Mouse (Mus musculus): ENCODE measurements around the gene Vmn1r194. TPM values are rescaled to one million over a fixed set of nuclear protein-coding genes. Genes with fewer than 3 reads are reported as not detected.

Vmn1r194 gene
- polyA plus RNA-seq (2014; fragmentation: Illumina TruSeq; extraction: RNeasy Lipid Tissue Mini Kit (QIAGEN cat#74804); ENCODE audit: low read depth, low replicate concordance), result not detected

GRCm38 (mm10) chr13:22243915-22244314, at the start of gene Vmn1r194:
TSS of gene Vmn1r194 (plus strand) at chr13:22244215.

GRCm38 (mm10) chr13:22223060-22223459, 21.0 kb upstream of the Vmn1r194 start, which contains the start of gene Vmn1r193:
TSS of gene Vmn1r193 (minus strand) at chr13:22223160.

GRCm38 (mm10) chr13:22270222-22270621, 26.2 kb downstream of the Vmn1r194 start, which contains the start of gene Vmn1r195:
TSS of gene Vmn1r195 (plus strand) at chr13:22270522.

GRCm38 (mm10) chr13:22289620-22290019, 45.6 kb downstream of the Vmn1r194 start, which contains the start of gene Vmn1r196:
TSS of gene Vmn1r196 (plus strand) at chr13:22289920.

Other genes with a start within 250 kb of the Vmn1r194 start
- 1.4 TPM for gene Prss16, start 234.5 kb upstream of the Vmn1r194 start, polyA plus RNA-seq (2014; fragmentation: Illumina TruSeq; extraction: RNeasy Lipid Tissue Mini Kit (QIAGEN cat#74804); ENCODE audit: low read depth, low replicate concordance)
- gene Hist1h2ah, start 208.6 kb upstream of the Vmn1r194 start, polyA plus RNA-seq (2014; fragmentation: Illumina TruSeq; extraction: RNeasy Lipid Tissue Mini Kit (QIAGEN cat#74804); ENCODE audit: low read depth, low replicate concordance), result not detected
- gene Hist1h2bk, start 208.3 kb upstream of the Vmn1r194 start, polyA plus RNA-seq (2014; fragmentation: Illumina TruSeq; extraction: RNeasy Lipid Tissue Mini Kit (QIAGEN cat#74804); ENCODE audit: low read depth, low replicate concordance), result not detected
- gene Hist1h4i, start 202.9 kb upstream of the Vmn1r194 start, polyA plus RNA-seq (2014; fragmentation: Illumina TruSeq; extraction: RNeasy Lipid Tissue Mini Kit (QIAGEN cat#74804); ENCODE audit: low read depth, low replicate concordance), result 6.7 TPM
- gene Hist1h2ag, start 201.3 kb upstream of the Vmn1r194 start, polyA plus RNA-seq (2014; fragmentation: Illumina TruSeq; extraction: RNeasy Lipid Tissue Mini Kit (QIAGEN cat#74804); ENCODE audit: low read depth, low replicate concordance), result not detected
- gene Hist1h2bj, start 201.0 kb upstream of the Vmn1r194 start, polyA plus RNA-seq (2014; fragmentation: Illumina TruSeq; extraction: RNeasy Lipid Tissue Mini Kit (QIAGEN cat#74804); ENCODE audit: low read depth, low replicate concordance), result not detected
- not detected for gene Vmn1r188, start 159.8 kb upstream of the Vmn1r194 start, polyA plus RNA-seq (2014; fragmentation: Illumina TruSeq; extraction: RNeasy Lipid Tissue Mini Kit (QIAGEN cat#74804); ENCODE audit: low read depth, low replicate concordance)
- gene Vmn1r189, start 138.4 kb upstream of the Vmn1r194 start, polyA plus RNA-seq (2014; fragmentation: Illumina TruSeq; extraction: RNeasy Lipid Tissue Mini Kit (QIAGEN cat#74804); ENCODE audit: low read depth, low replicate concordance), result not detected
- gene Vmn1r191, start 60.2 kb upstream of the Vmn1r194 start, polyA plus RNA-seq (2014; fragmentation: Illumina TruSeq; extraction: RNeasy Lipid Tissue Mini Kit (QIAGEN cat#74804); ENCODE audit: low read depth, low replicate concordance), result not detected
- not detected for gene Vmn1r192, start 53.1 kb upstream of the Vmn1r194 start, polyA plus RNA-seq (2014; fragmentation: Illumina TruSeq; extraction: RNeasy Lipid Tissue Mini Kit (QIAGEN cat#74804); ENCODE audit: low read depth, low replicate concordance)
- gene Vmn1r193, start 21.1 kb upstream of the Vmn1r194 start, polyA plus RNA-seq (2014; fragmentation: Illumina TruSeq; extraction: RNeasy Lipid Tissue Mini Kit (QIAGEN cat#74804); ENCODE audit: low read depth, low replicate concordance), result not detected
- gene Vmn1r195, start 26.3 kb downstream of the Vmn1r194 start, polyA plus RNA-seq (2014; fragmentation: Illumina TruSeq; extraction: RNeasy Lipid Tissue Mini Kit (QIAGEN cat#74804); ENCODE audit: low read depth, low replicate concordance), result not detected
- gene Vmn1r196, start 45.7 kb downstream of the Vmn1r194 start, polyA plus RNA-seq (2014; fragmentation: Illumina TruSeq; extraction: RNeasy Lipid Tissue Mini Kit (QIAGEN cat#74804); ENCODE audit: low read depth, low replicate concordance), result not detected
- not detected for gene Vmn1r197, start 80.4 kb downstream of the Vmn1r194 start, polyA plus RNA-seq (2014; fragmentation: Illumina TruSeq; extraction: RNeasy Lipid Tissue Mini Kit (QIAGEN cat#74804); ENCODE audit: low read depth, low replicate concordance)
- gene Vmn1r198, start 106.1 kb downstream of the Vmn1r194 start, polyA plus RNA-seq (2014; fragmentation: Illumina TruSeq; extraction: RNeasy Lipid Tissue Mini Kit (QIAGEN cat#74804); ENCODE audit: low read depth, low replicate concordance), result not detected
- gene Vmn1r199, start 135.6 kb downstream of the Vmn1r194 start, polyA plus RNA-seq (2014; fragmentation: Illumina TruSeq; extraction: RNeasy Lipid Tissue Mini Kit (QIAGEN cat#74804); ENCODE audit: low read depth, low replicate concordance), result not detected
- gene Vmn1r200, start 146.2 kb downstream of the Vmn1r194 start, polyA plus RNA-seq (2014; fragmentation: Illumina TruSeq; extraction: RNeasy Lipid Tissue Mini Kit (QIAGEN cat#74804); ENCODE audit: low read depth, low replicate concordance), result not detected
- gene Vmn1r201, start 227.7 kb downstream of the Vmn1r194 start, polyA plus RNA-seq (2014; fragmentation: Illumina TruSeq; extraction: RNeasy Lipid Tissue Mini Kit (QIAGEN cat#74804); ENCODE audit: low read depth, low replicate concordance), result not detected

Data from sigmoid colon, adult 10 weeks (tissue).